Mouse (Mus musculus) intestine, embryonic 15.5 days (tissue): Measurements from ENCODE around the gene Gm16430. TPM values are rescaled to one million over a fixed set of nuclear protein-coding genes. Genes with fewer than 3 reads are reported as not detected.
"Not testable (repeated sequence)": the region's sequence is repeated elsewhere in the genome, so short reads cannot be mapped to it uniquely, and the experiment has no call there.

Source experiments
- ATAC-seq: fragments of 200-750 bp; cut with Nextera tagmentation; 2 replicates; pipeline ENCODE4 v1.8.0; 2017; ENCODE audit warnings: moderate TSS enrichment, moderate library complexity
- H3K27ac ChIP-seq: fragments of 300-500 bp; sonication (generic); 2 replicates; pipeline ENCODE4 v1.5.1; 2015; ENCODE audit warnings: mild to moderate bottlenecking, inconsistent platforms
- H3K27me3 ChIP-seq: fragments of 300-500 bp; sonication (generic); replicated peaks from 2 replicates; pipeline ENCODE4 v1.6.1; 2015; ENCODE audit warnings: inconsistent platforms
- H3K36me3 ChIP-seq: fragments of 300-500 bp; sonication (generic); 2 replicates; pipeline ENCODE4 v1.6.1; 2015; ENCODE audit warnings: inconsistent platforms
- H3K4me1 ChIP-seq: fragments of 300-500 bp; sonication (generic); replicated peaks from 2 replicates; pipeline ENCODE4 v1.6.1; 2015; ENCODE audit warnings: inconsistent platforms
- H3K4me2 ChIP-seq: fragments of 300-500 bp; sonication (generic); replicated peaks from 2 replicates; pipeline ENCODE4 v1.6.1; 2015; ENCODE audit warnings: mild to moderate bottlenecking, inconsistent platforms
- H3K4me3 ChIP-seq: fragments of 300-500 bp; sonication (generic); replicated peaks from 2 replicates; pipeline ENCODE4 v1.5.1; 2015; ENCODE audit warnings: inconsistent platforms
- H3K9ac ChIP-seq: fragments of 300-500 bp; sonication (generic); 2 replicates; pipeline ENCODE4 v1.6.1; 2015; ENCODE audit warnings: inconsistent platforms
- H3K9me3 ChIP-seq: fragments of 300-500 bp; sonication (generic); 2 replicates; pipeline ENCODE4 v1.6.1; 2016; ENCODE audit warnings: inconsistent platforms
- WGBS: fragments of 180-500 bp; shearing (Covaris S2); methylation state at CpG from one replicate; pipeline ENCODE4 v1.1.7; 2015; 5-methylcytosine and 5-hydroxymethylcytosine counted together
- polyA plus RNA-seq: library from polyadenylated mRNA; unstranded; fragments of >200 nt; fragmentation: Nextera tagmentation; extraction: Ambion mirVana; gene quantifications from 2 replicates; pipeline ENCODE4 v1.2.1, GENCODE M21; 2015

The Gm16430 gene
- not detected in 2 replicates for polyA plus RNA-seq

- H3K9ac ChIP-seq, H3K9me3 ChIP-seq, H3K4me1 ChIP-seq, H3K27me3 ChIP-seq, H3K4me2 ChIP-seq, H3K36me3 ChIP-seq, H3K27ac ChIP-seq, ATAC-seq, H3K4me3 ChIP-seq: not testable (repeated sequence)
- no CpG with 5 or more reads among the region's 7 CpGs for WGBS
Measured at GRCm38 (mm10) chrX:54621911-54622310, at the start of gene Gm16430. Gene Gm16430, plus strand, starts transcription at chrX:54622211.

Other genes starting within 250 kb of the Gm16430 start
- gene Gm16405, start 91.0 kb upstream of the Gm16430 start, polyA plus RNA-seq, result not detected in 2 replicates